Comparison of ENCODE assay signal across 8 mouse cellular contexts in the genomic region with DNA sequence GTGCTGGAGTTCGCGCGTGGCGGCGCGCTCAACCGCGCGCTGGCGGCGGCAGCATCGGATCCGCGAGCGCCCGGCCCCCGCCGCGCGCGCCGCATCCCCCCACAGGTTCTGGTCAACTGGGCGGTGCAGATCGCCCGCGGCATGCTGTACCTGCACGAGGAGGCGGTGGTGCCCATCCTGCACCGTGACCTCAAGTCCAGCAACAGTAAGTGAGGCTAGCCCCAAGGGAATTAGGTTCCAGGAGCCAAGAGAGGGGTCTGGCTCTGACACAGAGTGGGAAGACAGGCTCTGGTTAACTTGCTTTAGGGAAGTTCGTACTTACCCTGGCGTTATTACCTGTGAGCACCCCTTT. TPM values are rescaled to one million over a fixed set of nuclear protein-coding genes. Genes with fewer than 3 reads are reported as not detected.
DNase-seq lines count a peak whose midpoint lies in the region; ATAC-seq and TF ChIP-seq lines count a peak whose summit lies in the region.

No protein-coding gene starts in this region.

- H3K4me3 ChIP-seq in embryonic fibroblast, embryonic 13.5 days (ENCODE audit: insufficient read depth, low read length), result peak overlapping the region; percentile 45; the same call in 1 of the 2 replicates
- peak overlapping the region; percentile 57 for H3K4me3 ChIP-seq in kidney, embryonic 16.5 days (ENCODE audit: low read length)
- peak overlapping the region; percentile 46 for H3K4me3 ChIP-seq in neural tube, embryonic 12.5 days

- no peak for TF ChIP-seq POLR2A in embryonic fibroblast, embryonic 13.5 days (IDR thresholded peaks at IDR 0.05; ENCODE audit: low read depth, low read length)

- H3K4me2 ChIP-seq in kidney, embryonic 16.5 days (replicated peaks; ENCODE audit: low read depth, low read length), result peak overlapping the region; percentile 96
- H3K4me2 ChIP-seq in neural tube, embryonic 12.5 days (replicated peaks), result peak overlapping the region; percentile 94

- H3K9me3 ChIP-seq in kidney, embryonic 16.5 days (ENCODE audit: low read length), result no peaks in the 10 kb centered on the region
- H3K9me3 ChIP-seq in neural tube, embryonic 12.5 days, result 0 out of 2 replicates have a peak, but pooled peaks cover 3% of the 10 kb centered on the region

- no peaks in the 10 kb centered on the region for H3K36me3 ChIP-seq in kidney, embryonic 16.5 days (ENCODE audit: insufficient read depth, low read length)
- no peaks in the 10 kb centered on the region for H3K36me3 ChIP-seq in neural tube, embryonic 12.5 days

- WGBS in kidney, embryonic 16.5 days, result 1% methylated on average over 31 of the region's 31 CpGs
- 4% methylated on average over 18 of the region's 31 CpGs for WGBS in neural tube, embryonic 12.5 days

- no peak overlapping the region for H3K27ac ChIP-seq in embryonic fibroblast, embryonic 13.5 days (ENCODE audit: insufficient read depth, low read length)
- peak overlapping the region; percentile 79 for H3K27ac ChIP-seq in kidney, embryonic 16.5 days (ENCODE audit: low read length)
- no peak overlapping the region for H3K27ac ChIP-seq in neural tube, embryonic 12.5 days

- H3K4me1 ChIP-seq in embryonic fibroblast, embryonic 13.5 days (ENCODE audit: control insufficient read depth, insufficient read depth, low read length), result no peaks in the 10 kb centered on the region
- H3K4me1 ChIP-seq in kidney, embryonic 16.5 days (ENCODE audit: insufficient read depth, low read length), result peaks cover 22% of the 10 kb centered on the region
- H3K4me1 ChIP-seq in neural tube, embryonic 12.5 days, result peaks cover 15% of the 10 kb centered on the region

- peak; percentile 41 for DNase-seq in kidney, adult 11 months
- no peak for DNase-seq in kidney, adult 9 months
- no peak for DNase-seq in layer of hippocampus, postnatal 14 days (ENCODE audit: low spot score in 2 of 2)

- no peak; the same call in 1 of the 2 replicates for ATAC-seq in kidney, embryonic 16.5 days (ENCODE audit: low FRiP score, low TSS enrichment)
- no peak for ATAC-seq in neural tube, embryonic 12.5 days (ENCODE audit: low FRiP score, low read depth)
- ATAC-seq in granulocyte monocyte progenitor cell, adult 5-6 weeks (replicated peaks; ENCODE audit: poor library complexity, severe bottlenecking), result no peak
- ATAC-seq in megakaryocyte, adult 5-6 weeks (ENCODE audit: poor library complexity, severe bottlenecking), result no peak

- TF ChIP-seq CTCF in embryonic fibroblast, embryonic 13.5 days (IDR thresholded peaks at IDR 0.05; ENCODE audit: borderline replicate concordance, insufficient read depth, low read length), result no peak

- peak overlapping the region; percentile 74 for H3K9ac ChIP-seq in kidney, embryonic 16.5 days (replicated peaks; ENCODE audit: low read length)
- H3K9ac ChIP-seq in neural tube, embryonic 12.5 days, result peak overlapping the region; percentile 38; the same call in 1 of the 2 replicates

- H3K27me3 ChIP-seq in kidney, embryonic 16.5 days (ENCODE audit: insufficient read depth, low read length), result peaks cover 44% of the 10 kb centered on the region
- H3K27me3 ChIP-seq in neural tube, embryonic 12.5 days (replicated peaks), result peaks cover 64% of the 10 kb centered on the region

RNA-seq across cellular contexts. Expression of gene Map3k21, which starts 1.0 kb away (rescaled TPM):
- 0.08 TPM in 1 of 2 replicates, not detected in the other for polyA plus RNA-seq in embryonic fibroblast, embryonic 13.5 days (2011; ENCODE audit: insufficient read length, low read depth, missing spikeins)
- 3.9 and 4.1 TPM in 2 replicates for polyA plus RNA-seq in kidney, embryonic 16.5 days (2015; fragmentation: Nextera tagmentation; extraction: Ambion mirVana)
- 0.13 and 0.15 TPM in 2 replicates for polyA plus RNA-seq in neural tube, embryonic 12.5 days (2016; fragmentation: Nextera tagmentation; extraction: Ambion mirVana)
- not detected in 2 replicates for total RNA-seq in granulocyte monocyte progenitor cell, adult 5-6 weeks (2014; fragmentation: Nextera tagmentation)
- not detected in 2 replicates for total RNA-seq in granulocyte monocyte progenitor cell, adult 5-6 weeks (2017)
- total RNA-seq in megakaryocyte, adult 5-6 weeks (2015), result not detected in 2 replicates
- not detected in 2 replicates for total RNA-seq in megakaryocyte, adult 5-6 weeks (2017)
- 1 to 10 TPM; 1.7 TPM for total RNA-seq in layer of hippocampus, postnatal 14 days (2021)

RNA-seq across cellular contexts. Expression of gene Pcnx2, which starts 13.1 kb away (rescaled TPM):
- polyA plus RNA-seq in embryonic fibroblast, embryonic 13.5 days (2011; ENCODE audit: insufficient read length, low read depth, missing spikeins), result not detected in 2 replicates
- 0.27 and 0.49 TPM in 2 replicates for polyA plus RNA-seq in kidney, embryonic 16.5 days (2015; fragmentation: Nextera tagmentation; extraction: Ambion mirVana)
- polyA plus RNA-seq in neural tube, embryonic 12.5 days (2016; fragmentation: Nextera tagmentation; extraction: Ambion mirVana), result 1.4 TPM in 2 replicates
- not detected in 2 replicates for total RNA-seq in granulocyte monocyte progenitor cell, adult 5-6 weeks (2014; fragmentation: Nextera tagmentation)
- total RNA-seq in granulocyte monocyte progenitor cell, adult 5-6 weeks (2017), result not detected in 2 replicates
- not detected in 2 replicates for total RNA-seq in megakaryocyte, adult 5-6 weeks (2015)
- not detected in 2 replicates for total RNA-seq in megakaryocyte, adult 5-6 weeks (2017)
- total RNA-seq in layer of hippocampus, postnatal 14 days (2021), result 10 to 100 TPM; 56.1 to 65.9 TPM

Comparison
In these comparisons a context has a peak if more than half of its experiments do, and no peak if none do; other contexts are left out.
1. RNA of gene Pcnx2, which starts 13.1 kb away (total RNA-seq): 56.1 to 65.9 TPM in layer of hippocampus, postnatal 14 days; not detected in granulocyte monocyte progenitor cell, adult 5-6 weeks and not detected in megakaryocyte, adult 5-6 weeks; every median in the first group is over 10 times any median in the second.
2. Peak in every context shown above with its lines, with median percentiles within 50 percentile points of each other: H3K4me3 ChIP-seq.